Mouse (Mus musculus) forebrain, embryonic 13.5 days (tissue): ENCODE results near the gene Plxdc1. TPM values are rescaled to one million over a fixed set of nuclear protein-coding genes. Genes with fewer than 3 reads are reported as not detected.

Source experiments
- ATAC-seq: fragments of 200-750 bp; cut with Nextera tagmentation; 2 replicates; pipeline ENCODE4 v1.8.0; 2017
- H3K27ac ChIP-seq: fragments of 300-500 bp; sonication (generic); 2 replicates; pipeline ENCODE4 v1.5.1; 2015; ENCODE audit warnings: inconsistent platforms, mild to moderate bottlenecking, moderate library complexity
- H3K27me3 ChIP-seq: fragments of 300-500 bp; sonication (generic); 2 replicates; pipeline ENCODE4 v1.6.1; 2015; ENCODE audit warnings: mild to moderate bottlenecking, inconsistent platforms
- H3K36me3 ChIP-seq: fragments of 300-500 bp; sonication (generic); 2 replicates; pipeline ENCODE4 v1.6.1; 2015; ENCODE audit warnings: mild to moderate bottlenecking, inconsistent platforms; ENCODE audit not compliant: poor library complexity, severe bottlenecking
- H3K4me1 ChIP-seq: fragments of 300-500 bp; sonication (generic); 2 replicates; pipeline ENCODE4 v1.6.1; 2015; ENCODE audit warnings: inconsistent platforms
- H3K4me2 ChIP-seq: fragments of 300-500 bp; sonication (generic); 2 replicates; pipeline ENCODE4 v1.6.1; 2015; ENCODE audit warnings: inconsistent platforms, mild to moderate bottlenecking, moderate library complexity
- H3K4me3 ChIP-seq: fragments of 300-500 bp; sonication (generic); 2 replicates; pipeline ENCODE4 v1.5.1; 2015; ENCODE audit warnings: mild to moderate bottlenecking, inconsistent platforms
- H3K9ac ChIP-seq: fragments of 300-500 bp; sonication (generic); 2 replicates; pipeline ENCODE4 v1.6.1; 2015; ENCODE audit warnings: mild to moderate bottlenecking, inconsistent platforms
- H3K9me3 ChIP-seq: fragments of 300-500 bp; sonication (generic); replicated peaks from 2 replicates; pipeline ENCODE4 v1.6.1; 2016; ENCODE audit warnings: inconsistent platforms
- WGBS: fragments of 180-500 bp; shearing (Covaris S2); methylation state at CpG from one replicate; pipeline ENCODE4 v1.1.7; 2015; 5-methylcytosine and 5-hydroxymethylcytosine counted together
- polyA plus RNA-seq: library from polyadenylated mRNA; unstranded; fragments of >200 nt; fragmentation: Nextera tagmentation; extraction: Ambion mirVana; gene quantifications from 2 replicates; pipeline ENCODE4 v1.2.1, GENCODE M21; 2015

Plxdc1 gene
- polyA plus RNA-seq, 1 experiment from 2014 or later: 0.34 TPM

GRCm38 (mm10) chr11:98011716-98012115 is 25.5 kb upstream of the Plxdc1 start:
- no peak overlapping the region for H3K9ac ChIP-seq
- H3K4me2 ChIP-seq: no peak overlapping the region
- no peaks in the 10 kb centered on the region for H3K27me3 ChIP-seq
- 69% methylated on average over 9 of the region's 9 CpGs for WGBS
- H3K4me1 ChIP-seq: no peaks in the 10 kb centered on the region
- no peak overlapping the region for H3K4me3 ChIP-seq
- H3K27ac ChIP-seq: no peak overlapping the region
- H3K9me3 ChIP-seq: no peaks in the 10 kb centered on the region
- ATAC-seq: no peak
- peaks cover 89% of the 10 kb centered on the region for H3K36me3 ChIP-seq

- Histone ChIP-seq H3K27me3 (no peaks in the 10 kb centered on the region), H3K4me1 (peaks cover 13% of the 10 kb centered on the region), H3K27ac (no peak overlapping the region), H3K36me3 (peaks cover 83% of the 10 kb centered on the region), H3K4me3 (no peak overlapping the region), H3K9me3 (no peaks in the 10 kb centered on the region), H3K9ac (no peak overlapping the region), H3K4me2 (no peak overlapping the region)
- ATAC-seq: no peak
- WGBS: 85% methylated on average over 11 of the region's 11 CpGs
Observed at GRCm38 (mm10) chr11:98008087-98008486, 21.8 kb upstream of the Plxdc1 start.

DNA sequence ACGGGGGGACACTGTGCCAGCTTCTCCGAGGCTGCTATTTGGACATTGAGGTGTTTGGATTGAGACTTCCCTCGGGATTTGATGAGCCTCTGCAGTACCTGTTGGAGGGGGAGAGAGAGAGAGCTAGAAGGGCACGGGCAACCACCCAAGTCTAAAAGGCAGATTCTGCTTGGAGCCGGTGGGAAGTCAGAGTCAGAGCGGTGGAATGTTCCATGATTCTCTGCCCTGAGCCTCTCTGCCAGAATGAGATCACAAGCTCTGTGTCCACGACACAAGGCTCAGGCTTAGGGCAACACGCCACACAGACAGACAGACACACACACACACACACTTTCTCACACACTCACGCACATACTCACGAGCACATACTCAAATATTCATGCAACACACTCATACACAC is 19.4 kb upstream of the Plxdc1 start:
- no peak overlapping the region for H3K4me2 ChIP-seq
- peaks cover 68% of the 10 kb centered on the region for H3K36me3 ChIP-seq
- no peak for ATAC-seq

DNA sequence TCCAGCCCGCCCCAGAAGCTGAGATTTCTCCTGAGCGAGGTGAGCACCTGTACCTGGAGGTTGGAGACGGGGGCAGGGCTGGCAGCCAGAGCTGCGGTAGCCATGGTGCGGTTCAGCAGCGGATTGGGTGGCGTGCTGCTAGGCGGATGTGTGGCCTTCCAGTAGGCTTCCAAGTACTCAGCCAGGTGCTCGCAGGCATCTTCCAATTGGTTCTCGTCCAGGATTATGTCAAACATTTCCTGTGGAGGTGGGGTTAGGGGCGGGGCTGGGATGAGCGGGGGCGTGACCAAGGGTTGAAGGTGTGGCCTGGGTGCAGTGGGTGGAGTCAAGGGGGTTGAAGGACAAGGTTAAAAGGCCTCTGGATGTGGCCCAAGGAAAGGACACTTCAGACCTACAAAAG is 18.8 kb upstream of the Plxdc1 start:
- Histone ChIP-seq H3K4me3 (no peak overlapping the region), H3K36me3 (peaks cover 62% of the 10 kb centered on the region), H3K4me2 (no peak overlapping the region), H3K27me3 (peaks cover 15% of the 10 kb centered on the region; the same call in 1 of the 2 replicates), H3K9ac (no peak overlapping the region), H3K4me1 (peaks cover 32% of the 10 kb centered on the region), H3K9me3 (no peaks in the 10 kb centered on the region), H3K27ac (no peak overlapping the region)
- no peak for ATAC-seq
- WGBS: 54% methylated on average over 13 of the region's 13 CpGs

More for the DNA sequence above, 19.4 kb upstream of the Plxdc1 start:
- H3K9me3 ChIP-seq: no peaks in the 10 kb centered on the region
- no peak overlapping the region for H3K27ac ChIP-seq
- no peak overlapping the region for H3K9ac ChIP-seq
- no peak overlapping the region for H3K4me3 ChIP-seq
- WGBS: 90% methylated on average over 10 of the region's 10 CpGs
- H3K4me1 ChIP-seq: peaks cover 32% of the 10 kb centered on the region
- H3K27me3 ChIP-seq: peaks cover 10% of the 10 kb centered on the region; the same call in 1 of the 2 replicates

GRCm38 (mm10) chr11:98004161-98004560 is 17.9 kb upstream of the Plxdc1 start:
- no peak for ATAC-seq
- peaks cover 15% of the 10 kb centered on the region for H3K27me3 ChIP-seq
- WGBS: 63% methylated on average over 8 of the region's 8 CpGs
- H3K4me1 ChIP-seq: peaks cover 32% of the 10 kb centered on the region
- H3K9me3 ChIP-seq: no peaks in the 10 kb centered on the region
- H3K27ac ChIP-seq: peak overlapping the region; percentile 33
- no peak overlapping the region for H3K4me2 ChIP-seq
- no peak overlapping the region for H3K9ac ChIP-seq
- H3K36me3 ChIP-seq: peaks cover 52% of the 10 kb centered on the region
- no peak overlapping the region for H3K4me3 ChIP-seq

DNA sequence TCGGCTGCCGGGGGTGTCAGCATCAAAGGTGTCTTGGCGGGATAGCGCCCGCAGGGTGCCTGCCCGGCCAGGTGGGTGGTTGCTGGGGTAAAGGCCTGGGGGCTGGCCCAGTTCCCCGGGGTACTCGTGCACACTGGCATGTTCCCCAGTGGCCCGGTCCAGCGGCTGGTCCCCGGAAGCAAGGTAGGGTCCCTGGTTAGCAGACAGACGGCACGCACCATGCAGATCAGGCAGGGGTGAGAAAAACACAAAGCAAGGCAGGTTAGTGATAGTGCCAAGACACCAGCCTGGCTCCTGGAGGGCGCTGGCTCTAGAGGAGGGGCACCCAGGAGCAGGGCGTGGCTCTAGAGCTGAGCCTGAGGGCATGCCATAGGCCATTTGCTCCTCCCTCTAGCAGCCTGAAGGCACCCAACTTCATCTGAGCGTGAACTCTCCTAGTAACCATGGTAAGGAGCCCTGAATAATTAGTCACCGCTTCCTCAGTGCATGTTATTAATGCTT is 17.0 kb upstream of the Plxdc1 start:
- Histone ChIP-seq H3K4me2 (peak overlapping the region; percentile 37), H3K9me3 (no peaks in the 10 kb centered on the region), H3K4me3 (peak overlapping the region; percentile 18; the same call in 1 of the 2 replicates), H3K27me3 (peaks cover 15% of the 10 kb centered on the region), H3K9ac (0 out of 2 replicates have a peak overlapping the region, but pooled peaks have one; percentile 34), H3K36me3 (peaks cover 43% of the 10 kb centered on the region), H3K4me1 (peaks cover 32% of the 10 kb centered on the region), H3K27ac (peak overlapping the region; percentile 25; the same call in 1 of the 2 replicates)
- 38% methylated on average over 16 of the region's 17 CpGs for WGBS
- ATAC-seq: peak; percentile 23; the same call in 1 of the 2 replicates

DNA sequence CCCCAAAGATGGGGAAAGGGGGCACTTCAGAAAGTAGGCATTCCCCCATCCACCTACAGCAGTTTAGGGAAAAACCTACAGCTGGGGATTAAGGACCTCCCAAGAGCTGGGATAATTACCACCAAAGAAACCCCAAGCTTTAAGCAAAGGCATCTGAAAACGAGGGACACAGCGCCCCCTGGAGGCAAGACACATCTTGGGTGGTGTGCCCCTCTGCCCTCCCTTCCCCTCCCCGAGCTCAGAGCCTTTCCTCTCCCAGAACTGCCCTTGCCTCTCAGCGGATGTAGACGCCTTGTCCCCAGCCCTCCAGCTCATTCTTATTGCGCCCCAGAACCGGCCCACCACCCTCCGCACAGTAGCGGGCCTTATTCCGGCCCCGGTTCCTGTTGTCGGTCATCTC is 16.4 kb upstream of the Plxdc1 start:
- H3K4me2 ChIP-seq: peak overlapping the region; percentile 37
- H3K4me3 ChIP-seq: peak overlapping the region; percentile 18; the same call in 1 of the 2 replicates
- peaks cover 37% of the 10 kb centered on the region for H3K36me3 ChIP-seq
- H3K27me3 ChIP-seq: peaks cover 15% of the 10 kb centered on the region
- peak overlapping the region; percentile 3; the same call in 1 of the 2 replicates for H3K9ac ChIP-seq
- peaks cover 32% of the 10 kb centered on the region for H3K4me1 ChIP-seq
- H3K9me3 ChIP-seq: no peaks in the 10 kb centered on the region
- H3K27ac ChIP-seq: peak overlapping the region; percentile 25; the same call in 1 of the 2 replicates
- WGBS: 10% methylated on average over 12 of the region's 12 CpGs
- ATAC-seq: peak; percentile 13; the same call in 1 of the 2 replicates

DNA sequence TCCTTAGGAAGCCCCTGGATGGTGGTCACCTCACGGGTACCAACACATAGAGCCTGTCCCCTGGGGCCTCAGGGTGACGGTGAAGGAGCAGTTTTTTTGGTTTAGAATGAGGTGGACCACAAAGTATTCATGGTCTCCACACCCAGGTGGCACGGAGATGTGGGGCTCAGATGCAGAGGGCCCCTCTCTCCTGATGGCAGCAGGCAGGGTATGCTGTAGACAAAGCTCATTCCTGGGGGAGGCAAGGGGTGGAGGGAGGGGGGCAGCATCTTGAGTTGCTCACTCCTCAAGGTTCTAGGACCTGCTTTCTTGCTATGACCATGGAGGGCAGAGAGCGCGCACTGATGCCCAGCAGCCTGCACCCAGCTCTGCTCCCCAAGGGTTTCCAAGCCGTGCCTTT is 15.7 kb upstream of the Plxdc1 start:
- Histone ChIP-seq H3K4me3 (no peak overlapping the region), H3K36me3 (peaks cover 33% of the 10 kb centered on the region), H3K4me2 (no peak overlapping the region), H3K9ac (0 out of 2 replicates have a peak overlapping the region, but pooled peaks have one; percentile 3), H3K4me1 (peaks cover 32% of the 10 kb centered on the region), H3K9me3 (no peaks in the 10 kb centered on the region), H3K27me3 (peaks cover 15% of the 10 kb centered on the region), H3K27ac (no peak overlapping the region)
- WGBS: 64% methylated on average over 6 of the region's 6 CpGs
- ATAC-seq: no peak

GRCm38 (mm10) chr11:98001351-98001824 is 15.1 kb upstream of the Plxdc1 start:
- H3K9ac ChIP-seq: no peak overlapping the region
- peaks cover 29% of the 10 kb centered on the region for H3K36me3 ChIP-seq
- H3K4me3 ChIP-seq: no peak overlapping the region
- peaks cover 32% of the 10 kb centered on the region for H3K4me1 ChIP-seq
- no peak for ATAC-seq
- H3K27ac ChIP-seq: no peak overlapping the region
- WGBS: 35% methylated on average over 11 of the region's 11 CpGs
- no peak overlapping the region for H3K4me2 ChIP-seq
- H3K9me3 ChIP-seq: no peaks in the 10 kb centered on the region
- H3K27me3 ChIP-seq: peaks cover 15% of the 10 kb centered on the region

GRCm38 (mm10) chr11:98000378-98001140 is 14.3 kb upstream of the Plxdc1 start:
- peaks cover 15% of the 10 kb centered on the region for H3K27me3 ChIP-seq
- H3K4me1 ChIP-seq: peaks cover 37% of the 10 kb centered on the region
- no peak overlapping the region for H3K4me3 ChIP-seq
- no peak overlapping the region for H3K27ac ChIP-seq
- no peaks in the 10 kb centered on the region for H3K9me3 ChIP-seq
- 56% methylated on average over 7 of the region's 7 CpGs for WGBS
- H3K4me2 ChIP-seq: no peak overlapping the region
- H3K9ac ChIP-seq: no peak overlapping the region
- no peak for ATAC-seq
- H3K36me3 ChIP-seq: peaks cover 23% of the 10 kb centered on the region

GRCm38 (mm10) chr11:97999748-98000147 is 13.5 kb upstream of the Plxdc1 start:
- no peak overlapping the region for H3K4me3 ChIP-seq
- ATAC-seq: no peak
- no peak overlapping the region for H3K4me2 ChIP-seq
- peaks cover 45% of the 10 kb centered on the region for H3K4me1 ChIP-seq
- H3K27me3 ChIP-seq: peaks cover 18% of the 10 kb centered on the region
- H3K9ac ChIP-seq: no peak overlapping the region
- H3K9me3 ChIP-seq: no peaks in the 10 kb centered on the region
- WGBS: 77% methylated on average over 5 of the region's 5 CpGs
- no peak overlapping the region for H3K27ac ChIP-seq
- peaks cover 15% of the 10 kb centered on the region for H3K36me3 ChIP-seq

DNA sequence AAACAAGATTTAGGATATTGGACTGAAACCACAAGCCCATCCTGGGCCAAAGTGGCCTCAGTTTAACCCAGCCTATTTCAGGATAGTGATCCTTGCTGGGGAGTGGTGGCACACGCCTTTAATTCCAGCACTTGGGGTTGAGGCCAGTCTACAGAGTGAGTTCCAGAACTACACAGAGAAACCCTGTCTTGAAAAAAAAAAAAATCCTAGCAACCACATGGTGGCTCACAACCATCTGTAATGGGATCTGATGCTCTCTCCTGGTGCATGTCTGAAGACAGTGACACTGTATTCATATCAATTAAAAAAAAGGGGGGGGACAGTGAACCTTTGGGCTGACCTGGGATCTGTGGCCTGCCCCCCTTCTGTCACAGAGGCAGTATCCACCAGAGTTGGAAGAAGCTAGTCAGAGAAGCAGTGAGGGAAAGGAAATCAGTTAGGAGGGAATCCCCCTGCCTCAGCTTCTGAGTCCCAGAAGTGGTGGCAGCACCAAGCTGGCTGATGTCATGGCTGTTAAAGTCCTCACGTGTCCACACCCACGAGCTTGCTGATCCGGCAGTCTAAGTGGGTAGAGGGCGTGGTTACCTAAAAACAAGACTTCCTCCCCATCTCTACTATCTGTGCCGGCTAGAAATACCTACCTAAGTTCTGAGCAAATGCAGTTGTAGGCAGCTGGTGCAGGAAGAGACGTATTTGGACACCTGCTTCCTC is 12.8 kb upstream of the Plxdc1 start:
- Histone ChIP-seq H3K4me2 (no peak overlapping the region), H3K9ac (no peak overlapping the region), H3K4me3 (no peak overlapping the region), H3K4me1 (peaks cover 49% of the 10 kb centered on the region), H3K27me3 (peaks cover 25% of the 10 kb centered on the region), H3K9me3 (no peaks in the 10 kb centered on the region), H3K27ac (no peak overlapping the region), H3K36me3 (peaks cover 8% of the 10 kb centered on the region)
- no peak for ATAC-seq
- 72% methylated on average over 7 of the region's 7 CpGs for WGBS
